Mouse (Mus musculus): ENCODE results near the gene Tmem164. TPM values are rescaled to one million over a fixed set of nuclear protein-coding genes. Genes with fewer than 3 reads are reported as not detected.

The Tmem164 gene
- total RNA-seq, 2 experiments from 2014 or later = 27.5 to 28.4 TPM

GRCm38 (mm10) chrX:142834807-142835206 lies 153.6 kb downstream of the Tmem164 start:
- Histone ChIP-seq H3K4me3 (no peak overlapping the region), H3K27ac (no peak overlapping the region)
- intact Hi-C loops (cut with DNase I) = no loop called here
- no peak for TF ChIP-seq CTCF (IDR thresholded peaks at IDR 0.05)
- DNase-seq (ENCODE audit: extremely low spot score in 1 of 2, low spot score in 2 of 2) = no peak

GRCm38 (mm10) chrX:142836399-142836798 lies 155.2 kb downstream of the Tmem164 start:
- DNase-seq (ENCODE audit: extremely low spot score in 1 of 2, low spot score in 2 of 2) = no peak
- no peak overlapping the region for H3K27ac ChIP-seq
- intact Hi-C loops (cut with DNase I) = no loop called here
- TF ChIP-seq CTCF (IDR thresholded peaks at IDR 0.05) = no peak
- no peak overlapping the region for H3K4me3 ChIP-seq

- intact Hi-C loops (cut with DNase I) = no loop called here
- DNase-seq (ENCODE audit: extremely low spot score in 1 of 2, low spot score in 2 of 2) = no peak
- Histone ChIP-seq H3K4me3 (no peak overlapping the region), H3K27ac (no peak overlapping the region)
- no peak for TF ChIP-seq CTCF (IDR thresholded peaks at IDR 0.05)
Measured at GRCm38 (mm10) chrX:142837316-142837715, 156.1 kb downstream of the Tmem164 start.

- Histone ChIP-seq H3K27ac (no peak overlapping the region), H3K4me3 (no peak overlapping the region)
- TF ChIP-seq CTCF (IDR thresholded peaks at IDR 0.05) = no peak
- DNase-seq (ENCODE audit: extremely low spot score in 1 of 2, low spot score in 2 of 2) = no peak
- intact Hi-C loops (cut with DNase I) = no loop called here
Measured at GRCm38 (mm10) chrX:142838841-142839240, 157.6 kb downstream of the Tmem164 start.

GRCm38 (mm10) chrX:142839411-142839810 lies 158.2 kb downstream of the Tmem164 start:
- no peak for TF ChIP-seq CTCF (IDR thresholded peaks at IDR 0.05)
- DNase-seq (ENCODE audit: extremely low spot score in 1 of 2, low spot score in 2 of 2) = no peak
- intact Hi-C loops (cut with DNase I) = no loop called here

GRCm38 (mm10) chrX:142841916-142842315 lies 160.7 kb downstream of the Tmem164 start:
- DNase-seq (ENCODE audit: extremely low spot score in 1 of 2, low spot score in 2 of 2) = no peak
- intact Hi-C loops (cut with DNase I) = no loop called here
- H3K27ac ChIP-seq = no peak overlapping the region
- no peak for TF ChIP-seq CTCF (IDR thresholded peaks at IDR 0.05)
- no peak overlapping the region for H3K4me3 ChIP-seq

More at GRCm38 (mm10) chrX:142839411-142839810, 158.2 kb downstream of the Tmem164 start:
- Histone ChIP-seq H3K4me3 (no peak overlapping the region), H3K27ac (no peak overlapping the region)

GRCm38 (mm10) chrX:142846266-142846665 lies 165.1 kb downstream of the Tmem164 start:
- intact Hi-C loops (cut with DNase I) = no loop called here
- DNase-seq (ENCODE audit: extremely low spot score in 1 of 2, low spot score in 2 of 2) = no peak
- no peak for TF ChIP-seq CTCF (IDR thresholded peaks at IDR 0.05)
- H3K27ac ChIP-seq = no peak overlapping the region
- H3K4me3 ChIP-seq = no peak overlapping the region

GRCm38 (mm10) chrX:142848032-142848431 lies 166.8 kb downstream of the Tmem164 start:
- no peak overlapping the region for H3K4me3 ChIP-seq
- no peak for DNase-seq (ENCODE audit: extremely low spot score in 1 of 2, low spot score in 2 of 2)
- no peak overlapping the region for H3K27ac ChIP-seq
- TF ChIP-seq CTCF (IDR thresholded peaks at IDR 0.05) = no peak
- intact Hi-C loops (cut with DNase I) = no loop called here

GRCm38 (mm10) chrX:142869844-142870243 lies 188.6 kb downstream of the Tmem164 start:
- Histone ChIP-seq H3K27ac (no peak overlapping the region), H3K4me3 (no peak overlapping the region)
- no peak for TF ChIP-seq CTCF (IDR thresholded peaks at IDR 0.05)
- intact Hi-C loops (cut with DNase I) = no loop called here
- no peak for DNase-seq (ENCODE audit: extremely low spot score in 1 of 2, low spot score in 2 of 2)

- Histone ChIP-seq H3K27ac (no peak overlapping the region), H3K4me3 (no peak overlapping the region)
- intact Hi-C loops (cut with DNase I) = no loop called here
- DNase-seq (ENCODE audit: extremely low spot score in 1 of 2, low spot score in 2 of 2) = no peak
- no peak for TF ChIP-seq CTCF (IDR thresholded peaks at IDR 0.05)
Measured at GRCm38 (mm10) chrX:142882255-142882654, 201.0 kb downstream of the Tmem164 start.

GRCm38 (mm10) chrX:142883593-142883992 lies 202.4 kb downstream of the Tmem164 start:
- Histone ChIP-seq H3K27ac (no peak overlapping the region), H3K4me3 (no peak overlapping the region)
- DNase-seq (ENCODE audit: extremely low spot score in 1 of 2, low spot score in 2 of 2) = no peak
- TF ChIP-seq CTCF (IDR thresholded peaks at IDR 0.05) = no peak
- intact Hi-C loops (cut with DNase I) = no loop called here

GRCm38 (mm10) chrX:142885962-142886361 lies 204.8 kb downstream of the Tmem164 start:
- Histone ChIP-seq H3K27ac (no peak overlapping the region), H3K4me3 (no peak overlapping the region)
- DNase-seq (ENCODE audit: extremely low spot score in 1 of 2, low spot score in 2 of 2) = no peak
- intact Hi-C loops (cut with DNase I) = no loop called here
- TF ChIP-seq CTCF (IDR thresholded peaks at IDR 0.05) = no peak

Small RNA genes within 50 kb of the gene (microRNA-seq; reads per million reads assigned to microRNA genes)
- gene Mir652 = 16,880 to 18,374 reads per million in 2 experiments
